Mouse (Mus musculus): ENCODE measurements at regions not wholly inside any gene's neighbourhood (a gene's known extent, or its start where the extent isn't known, plus 50 kb on each side); places are given as distances from the start of the nearest gene placed in this dataset.

DNA sequence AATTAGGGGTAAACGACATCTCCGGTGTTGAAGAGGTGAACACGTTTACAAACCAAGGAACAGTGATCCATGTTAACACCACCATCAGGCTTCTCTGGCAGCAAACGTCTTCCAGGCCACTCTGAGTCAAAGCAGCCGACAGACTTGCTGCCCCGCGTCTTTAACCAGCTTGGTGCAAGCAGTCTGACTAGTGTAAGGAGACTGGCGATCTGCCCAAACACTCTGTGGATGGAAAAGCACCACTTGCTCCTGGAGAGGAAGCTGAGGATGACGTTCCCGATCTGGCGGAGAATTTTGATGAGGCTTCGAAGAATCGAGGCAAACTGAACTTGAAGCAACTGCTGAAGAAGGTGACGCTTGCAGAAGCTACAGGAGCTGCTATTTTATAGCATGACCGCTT is 57.5 kb upstream of the Med13l start:
- peak in 1 of 2 experiments; percentile 39 for DNase-seq

DNA sequence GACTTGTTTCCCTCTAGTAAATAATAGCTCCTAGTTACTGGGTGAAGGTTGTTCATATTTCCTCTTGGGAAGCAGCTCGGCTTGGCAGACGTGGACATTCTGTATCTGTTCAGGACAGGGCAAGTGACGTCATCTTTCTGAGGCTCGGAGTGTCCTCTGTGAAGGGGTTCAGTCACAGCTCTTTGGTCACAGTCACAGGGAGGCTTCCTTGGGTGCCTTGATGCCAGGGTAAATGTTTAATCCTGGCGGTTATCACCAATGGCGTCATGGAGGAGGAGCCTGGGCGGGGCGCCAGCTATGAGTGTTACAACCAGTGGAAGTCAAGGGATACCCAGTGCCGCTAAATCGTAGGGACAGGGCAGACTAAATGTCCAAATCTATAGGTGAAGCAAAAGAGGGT is 56.3 kb upstream of the Med13l start:
- DNase-seq = peak in 1 of 2 experiments; percentile 9

DNA sequence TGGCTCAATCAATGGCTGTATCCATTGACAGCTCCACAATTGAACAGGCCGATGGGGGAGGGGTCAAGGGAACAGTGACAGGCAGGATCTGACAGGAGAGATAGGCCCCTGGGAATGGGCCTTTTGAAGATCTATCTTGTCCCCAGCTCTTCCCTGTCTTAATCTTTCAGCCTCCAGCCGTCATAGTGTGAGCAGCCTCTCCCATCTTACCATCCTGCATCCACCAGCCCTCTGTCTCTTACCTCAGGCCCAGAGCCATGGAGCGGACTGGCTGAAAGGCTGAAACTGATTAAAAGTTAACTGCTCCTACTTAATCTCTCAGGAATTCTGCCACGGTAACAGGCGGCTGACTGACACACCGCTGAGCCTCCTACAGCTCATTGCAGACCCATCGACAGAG is 55.6 kb upstream of the Med13l start:
- no peak for DNase-seq

DNA sequence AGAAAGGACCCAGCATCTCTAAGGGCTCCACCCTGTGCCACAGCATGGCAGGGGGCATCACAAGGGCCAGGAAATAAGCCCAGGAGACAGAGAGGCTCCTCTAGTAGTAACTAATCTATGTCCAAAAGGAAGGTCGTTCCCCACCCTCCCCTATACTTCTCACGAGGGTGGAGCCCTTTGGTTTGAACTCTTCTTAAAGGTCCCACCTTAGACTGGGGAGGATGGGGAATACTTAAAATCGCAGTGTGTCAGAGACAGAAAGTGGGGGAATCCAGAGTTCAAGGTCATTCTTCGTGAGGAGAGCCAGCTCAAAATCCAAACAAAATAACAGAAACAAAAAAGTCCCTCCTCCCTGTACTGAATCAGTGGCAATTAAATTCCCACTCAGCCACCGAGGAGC is 50.6 kb upstream of the Med13l start:
- no peak for DNase-seq

All from cerebellum, postnatal 25 days (tissue).